Mouse (Mus musculus): ENCODE data around the gene Rab20. TPM values are rescaled to one million over a fixed set of nuclear protein-coding genes. Genes with fewer than 3 reads are reported as not detected.

Rab20 gene
- polyA plus RNA-seq, 1 experiment = 2.1 TPM

GRCm38 (mm10) chr8:11414304-11414703, 64.2 kb downstream of the Rab20 start:
- H3K79me2 ChIP-seq (ENCODE audit: control insufficient read depth, insufficient read depth) = no peaks in the 10 kb centered on the region
- H3K4me3 ChIP-seq (ENCODE audit: insufficient read depth, poor library complexity, severe bottlenecking) = no peak overlapping the region
- TF ChIP-seq MYOD1 (IDR thresholded peaks at IDR 0.05; ENCODE audit: control insufficient read depth, insufficient read length, low read depth) (no peak), MYOG (IDR thresholded peaks at IDR 0.05; ENCODE audit: control insufficient read depth, extremely low read depth, insufficient read length) (no peak), USF1 (IDR thresholded peaks at IDR 0.05; ENCODE audit: low read depth) (no peak), MAX (IDR thresholded peaks at IDR 0.05) (no peak), FOSL1 (IDR thresholded peaks at IDR 0.05; ENCODE audit: insufficient read depth, low read length, poor library complexity, severe bottlenecking) (no peak), CEBPB (IDR thresholded peaks at IDR 0.05; ENCODE audit: low read depth) (no peak), CTCF (IDR thresholded peaks at IDR 0.05; ENCODE audit: control insufficient read depth, insufficient read depth, insufficient read length) (no peak)
- peaks cover 17% of the 10 kb centered on the region for H3K36me3 ChIP-seq (ENCODE audit: control insufficient read depth, insufficient read depth)
- no peaks in the 10 kb centered on the region for H3K27me3 ChIP-seq (ENCODE audit: control insufficient read depth, insufficient read depth, insufficient read length)
- H3K79me3 ChIP-seq (ENCODE audit: low read depth) = no peaks in the 10 kb centered on the region
- no peak overlapping the region for H3ac ChIP-seq (ENCODE audit: control insufficient read depth, insufficient read length, low read depth)

- peaks cover 30% of the 10 kb centered on the region for H3K36me3 ChIP-seq (ENCODE audit: control insufficient read depth, insufficient read depth)
Observed at GRCm38 (mm10) chr8:11412450-11412849, 66.1 kb downstream of the Rab20 start.

GRCm38 (mm10) chr8:11411504-11412124, 66.9 kb downstream of the Rab20 start:
- H3K27me3 ChIP-seq (ENCODE audit: control insufficient read depth, insufficient read depth, insufficient read length) = no peaks in the 10 kb centered on the region
- no peak overlapping the region for H3ac ChIP-seq (ENCODE audit: control insufficient read depth, insufficient read length, low read depth)
- TF ChIP-seq MYOD1 (IDR thresholded peaks at IDR 0.05; ENCODE audit: control insufficient read depth, insufficient read length, low read depth) = peak; percentile 88
- TF ChIP-seq USF1 (IDR thresholded peaks at IDR 0.05; ENCODE audit: low read depth) = no peak
- peak; percentile 75 for TF ChIP-seq MAX (IDR thresholded peaks at IDR 0.05)
- peak; percentile 28 for TF ChIP-seq FOSL1 (IDR thresholded peaks at IDR 0.05; ENCODE audit: insufficient read depth, low read length, poor library complexity, severe bottlenecking)

More at GRCm38 (mm10) chr8:11412450-11412849, 66.1 kb downstream of the Rab20 start:
- Histone ChIP-seq H3K27me3 (ENCODE audit: control insufficient read depth, insufficient read depth, insufficient read length) (no peaks in the 10 kb centered on the region), H3K79me3 (ENCODE audit: low read depth) (no peaks in the 10 kb centered on the region), H3K4me3 (ENCODE audit: insufficient read depth, poor library complexity, severe bottlenecking) (no peak overlapping the region), H3K79me2 (ENCODE audit: control insufficient read depth, insufficient read depth) (no peaks in the 10 kb centered on the region), H3ac (ENCODE audit: control insufficient read depth, insufficient read length, low read depth) (peak overlapping the region; percentile 30)
- TF ChIP-seq USF1 (IDR thresholded peaks at IDR 0.05; ENCODE audit: low read depth) = peak; percentile 92
- TF ChIP-seq CTCF (IDR thresholded peaks at IDR 0.05; ENCODE audit: control insufficient read depth, insufficient read depth, insufficient read length) = no peak

GRCm38 (mm10) chr8:11405722-11406481, 72.6 kb downstream of the Rab20 start:
- no peaks in the 10 kb centered on the region for H3K79me2 ChIP-seq (ENCODE audit: control insufficient read depth, insufficient read depth)
- no peaks in the 10 kb centered on the region for H3K27me3 ChIP-seq (ENCODE audit: control insufficient read depth, insufficient read depth, insufficient read length)
- no peaks in the 10 kb centered on the region for H3K79me3 ChIP-seq (ENCODE audit: low read depth)
- no peak overlapping the region for H3ac ChIP-seq (ENCODE audit: control insufficient read depth, insufficient read length, low read depth)
- TF ChIP-seq CTCF (IDR thresholded peaks at IDR 0.05; ENCODE audit: control insufficient read depth, insufficient read depth, insufficient read length) (no peak), USF1 (IDR thresholded peaks at IDR 0.05; ENCODE audit: low read depth) (no peak), CEBPB (IDR thresholded peaks at IDR 0.05; ENCODE audit: low read depth) (no peak), MYOD1 (IDR thresholded peaks at IDR 0.05; ENCODE audit: control insufficient read depth, insufficient read length, low read depth) (no peak), MYOG (IDR thresholded peaks at IDR 0.05; ENCODE audit: control insufficient read depth, extremely low read depth, insufficient read length) (no peak), FOSL1 (IDR thresholded peaks at IDR 0.05; ENCODE audit: insufficient read depth, low read length, poor library complexity, severe bottlenecking) (no peak), MAX (IDR thresholded peaks at IDR 0.05) (no peak)
- peaks cover 24% of the 10 kb centered on the region for H3K36me3 ChIP-seq (ENCODE audit: control insufficient read depth, insufficient read depth)
- no peak overlapping the region for H3K4me3 ChIP-seq (ENCODE audit: insufficient read depth, poor library complexity, severe bottlenecking)

More at GRCm38 (mm10) chr8:11411504-11412124, 66.9 kb downstream of the Rab20 start:
- Histone ChIP-seq H3K79me3 (ENCODE audit: low read depth) (no peaks in the 10 kb centered on the region), H3K36me3 (ENCODE audit: control insufficient read depth, insufficient read depth) (peaks cover 35% of the 10 kb centered on the region), H3K79me2 (ENCODE audit: control insufficient read depth, insufficient read depth) (no peaks in the 10 kb centered on the region), H3K4me3 (ENCODE audit: insufficient read depth, poor library complexity, severe bottlenecking) (no peak overlapping the region)

- Histone ChIP-seq H3K4me3 (ENCODE audit: insufficient read depth, poor library complexity, severe bottlenecking) (no peak overlapping the region), H3ac (ENCODE audit: control insufficient read depth, insufficient read length, low read depth) (no peak overlapping the region), H3K79me2 (ENCODE audit: control insufficient read depth, insufficient read depth) (no peaks in the 10 kb centered on the region), H3K27me3 (ENCODE audit: control insufficient read depth, insufficient read depth, insufficient read length) (no peaks in the 10 kb centered on the region), H3K36me3 (ENCODE audit: control insufficient read depth, insufficient read depth) (peaks cover 21% of the 10 kb centered on the region), H3K79me3 (ENCODE audit: low read depth) (no peaks in the 10 kb centered on the region)
- no peak for TF ChIP-seq FOSL1 (IDR thresholded peaks at IDR 0.05; ENCODE audit: insufficient read depth, low read length, poor library complexity, severe bottlenecking)
Observed at GRCm38 (mm10) chr8:11404614-11405013, 73.9 kb downstream of the Rab20 start.

- Histone ChIP-seq H3K4me3 (ENCODE audit: insufficient read depth, poor library complexity, severe bottlenecking) (no peak overlapping the region), H3K36me3 (ENCODE audit: control insufficient read depth, insufficient read depth) (peaks cover 15% of the 10 kb centered on the region), H3K79me2 (ENCODE audit: control insufficient read depth, insufficient read depth) (no peaks in the 10 kb centered on the region), H3K27me3 (ENCODE audit: control insufficient read depth, insufficient read depth, insufficient read length) (no peaks in the 10 kb centered on the region), H3K79me3 (ENCODE audit: low read depth) (no peaks in the 10 kb centered on the region), H3ac (ENCODE audit: control insufficient read depth, insufficient read length, low read depth) (no peak overlapping the region)
- TF ChIP-seq FOSL1 (IDR thresholded peaks at IDR 0.05; ENCODE audit: insufficient read depth, low read length, poor library complexity, severe bottlenecking) (no peak), MYOD1 (IDR thresholded peaks at IDR 0.05; ENCODE audit: control insufficient read depth, insufficient read length, low read depth) (no peak), USF1 (IDR thresholded peaks at IDR 0.05; ENCODE audit: low read depth) (no peak), CEBPB (IDR thresholded peaks at IDR 0.05; ENCODE audit: low read depth) (no peak), MYOG (IDR thresholded peaks at IDR 0.05; ENCODE audit: control insufficient read depth, extremely low read depth, insufficient read length) (no peak), CTCF (IDR thresholded peaks at IDR 0.05; ENCODE audit: control insufficient read depth, insufficient read depth, insufficient read length) (no peak), MAX (IDR thresholded peaks at IDR 0.05) (no peak)
Observed at GRCm38 (mm10) chr8:11403813-11404212, 74.7 kb downstream of the Rab20 start.

Other genes starting within 250 kb of the Rab20 start
- 68.8 TPM for gene Col4a2, start 165.9 kb downstream of the Rab20 start, polyA plus RNA-seq (2012; fragmentation: generic; extraction: Trizol)
- 74.7 TPM for gene Col4a1, start 165.9 kb downstream of the Rab20 start, polyA plus RNA-seq (2012; fragmentation: generic; extraction: Trizol)
- gene Naxd, start 18.8 kb upstream of the Rab20 start, polyA plus RNA-seq (2012; fragmentation: generic; extraction: Trizol) = 51.0 TPM
- gene Cars2, start 72.1 kb upstream of the Rab20 start, polyA plus RNA-seq (2012; fragmentation: generic; extraction: Trizol) = 19.0 TPM
- 22.3 TPM for gene Ing1, start 76.9 kb upstream of the Rab20 start, polyA plus RNA-seq (2012; fragmentation: generic; extraction: Trizol)
- gene Ankrd10, start 157.0 kb upstream of the Rab20 start, polyA plus RNA-seq (2012; fragmentation: generic; extraction: Trizol) = 26.2 TPM
- gene 1700016D06Rik, start 222.4 kb upstream of the Rab20 start, polyA plus RNA-seq (2012; fragmentation: generic; extraction: Trizol) = not detected
- 16.8 TPM for gene Arhgef7, start 249.0 kb upstream of the Rab20 start, polyA plus RNA-seq (2012; fragmentation: generic; extraction: Trizol)